Mouse (Mus musculus): ENCODE results near the gene Smg1. TPM values are rescaled to one million over a fixed set of nuclear protein-coding genes. Genes with fewer than 3 reads are reported as not detected.

Gene Smg1
- polyA plus RNA-seq, 1 experiment from 2014 or later: 28.3 TPM

DNA sequence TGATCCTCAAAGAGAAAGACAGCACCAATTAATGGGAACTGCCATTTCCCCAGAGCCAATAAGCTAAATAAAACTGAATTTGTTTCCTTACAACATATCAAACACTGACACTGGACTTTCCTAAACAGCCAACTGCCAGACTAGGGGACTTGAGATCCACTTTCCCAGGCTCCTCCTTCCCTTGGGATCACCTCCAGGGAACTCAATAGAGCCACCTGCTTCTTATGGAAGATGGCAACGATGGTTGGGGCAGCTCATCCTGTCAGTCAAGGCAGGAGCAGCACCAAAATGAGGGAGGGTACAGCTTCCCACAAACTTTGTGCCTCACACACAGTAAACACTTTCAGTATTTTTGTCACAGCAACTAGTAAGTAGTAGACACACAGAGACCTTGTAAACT is 135.8 kb downstream of the Smg1 start:
- no peak overlapping the region for H3K4me3 ChIP-seq (ENCODE audit: low read depth, low read length)
- 78% methylated on average over 1 of the region's 1 CpGs for WGBS
- no peak for TF ChIP-seq CTCF (IDR thresholded peaks at IDR 0.05; ENCODE audit: low read depth)
- no peaks in the 10 kb centered on the region for H3K27me3 ChIP-seq (ENCODE audit: insufficient read depth, low read length)
- H3K9me3 ChIP-seq (ENCODE audit: low read depth, low read length): no peaks in the 10 kb centered on the region
- peaks cover 85% of the 10 kb centered on the region for H3K36me3 ChIP-seq (ENCODE audit: insufficient read depth)
- ATAC-seq (ENCODE audit: insufficient read depth): no peak
- H3K4me1 ChIP-seq (ENCODE audit: insufficient read depth): no peaks in the 10 kb centered on the region
- H3K9ac ChIP-seq: no peak overlapping the region
- no peak for DNase-seq
- H3K4me2 ChIP-seq: no peak overlapping the region
- no peak overlapping the region for H3K27ac ChIP-seq (ENCODE audit: low read depth)

DNA sequence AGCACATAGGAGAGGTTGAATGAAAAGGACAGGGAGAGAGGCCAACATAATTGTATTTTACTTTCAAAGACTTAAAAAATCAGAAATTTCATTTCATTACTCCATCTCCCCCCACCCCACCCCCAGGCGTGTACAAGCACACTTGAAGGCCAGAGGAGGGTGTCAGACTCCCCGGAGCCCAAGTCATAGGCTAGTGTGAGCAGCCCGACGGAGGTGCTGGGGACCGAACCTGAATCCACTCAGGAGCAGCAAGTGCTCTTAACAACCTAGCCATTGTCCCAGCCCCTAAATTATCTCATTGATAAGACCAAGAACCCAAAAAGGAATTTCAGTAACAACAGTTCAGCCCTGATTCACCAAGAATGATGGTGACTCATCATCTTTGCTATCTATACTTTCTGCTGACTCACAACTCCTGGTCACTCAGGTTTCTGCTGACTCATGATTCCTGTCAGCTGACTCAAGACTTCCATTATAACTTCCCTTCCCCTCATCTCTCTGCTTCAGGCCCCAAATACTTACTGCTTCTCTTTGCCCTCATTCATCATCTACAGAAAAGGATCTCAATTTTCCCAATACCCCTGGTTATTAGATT is 138.9 kb downstream of the Smg1 start:
- ATAC-seq (ENCODE audit: insufficient read depth) (no peak), DNase-seq (peak; percentile 48)
- Histone ChIP-seq H3K27ac (ENCODE audit: low read depth) (no peak overlapping the region), H3K4me3 (ENCODE audit: low read depth, low read length) (no peak overlapping the region), H3K4me1 (ENCODE audit: insufficient read depth) (no peaks in the 10 kb centered on the region), H3K9ac (no peak overlapping the region), H3K27me3 (ENCODE audit: insufficient read depth, low read length) (no peaks in the 10 kb centered on the region), H3K9me3 (ENCODE audit: low read depth, low read length) (no peaks in the 10 kb centered on the region), H3K4me2 (no peak overlapping the region), H3K36me3 (ENCODE audit: insufficient read depth) (peaks cover 54% of the 10 kb centered on the region)
- 46% methylated on average over 5 of the region's 5 CpGs for WGBS
- no peak for TF ChIP-seq CTCF (IDR thresholded peaks at IDR 0.05; ENCODE audit: low read depth)

DNA sequence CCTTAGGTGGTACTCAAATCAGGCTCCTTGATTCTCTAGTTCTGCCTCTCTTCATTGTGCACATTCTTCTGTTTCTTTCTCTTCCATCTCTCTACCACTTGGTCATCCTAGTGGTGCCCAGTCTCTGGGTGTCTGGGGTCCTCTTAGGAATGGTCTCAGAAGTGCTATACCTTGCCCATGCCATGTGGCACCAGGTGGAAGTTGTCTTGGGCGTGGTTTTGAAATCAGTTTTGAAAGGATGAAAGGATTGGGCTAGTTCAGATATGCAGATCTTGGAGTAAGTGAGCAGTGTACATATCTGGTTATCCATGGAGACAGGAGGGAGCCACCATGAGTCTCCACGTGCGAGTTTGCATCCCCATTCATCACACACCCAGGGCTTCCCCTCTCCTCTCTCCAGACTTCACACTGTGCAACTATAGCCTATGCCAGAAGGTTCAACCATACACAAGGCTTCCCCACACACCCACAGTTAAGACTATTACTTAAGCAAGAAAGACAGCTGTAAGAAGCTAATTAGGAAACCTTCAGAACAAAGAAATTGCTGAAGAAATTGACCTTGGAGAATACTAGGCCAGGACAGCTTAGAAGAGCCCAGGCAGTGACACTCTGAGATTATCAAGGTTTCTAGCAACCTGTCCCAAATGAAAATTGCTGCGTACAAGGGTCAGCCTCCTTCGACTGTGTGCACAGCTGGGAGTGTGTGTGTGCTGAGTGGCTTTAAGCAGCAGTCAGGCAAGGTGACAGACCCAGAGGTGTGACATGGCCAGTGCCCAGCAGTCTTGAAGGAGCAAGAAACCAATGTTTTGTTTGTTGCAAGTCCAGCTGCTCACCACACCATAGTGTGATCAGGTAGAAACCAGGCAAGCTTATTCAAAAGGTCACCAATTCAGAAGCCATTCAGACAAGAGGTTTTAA is 139.7 kb downstream of the Smg1 start:
- DNase-seq (peak; percentile 16), ATAC-seq (ENCODE audit: insufficient read depth) (peak; percentile 53)
- Histone ChIP-seq H3K9ac (no peak overlapping the region), H3K27me3 (ENCODE audit: insufficient read depth, low read length) (no peaks in the 10 kb centered on the region), H3K4me1 (ENCODE audit: insufficient read depth) (no peaks in the 10 kb centered on the region), H3K36me3 (ENCODE audit: insufficient read depth) (peaks cover 46% of the 10 kb centered on the region), H3K9me3 (ENCODE audit: low read depth, low read length) (no peaks in the 10 kb centered on the region), H3K27ac (ENCODE audit: low read depth) (no peak overlapping the region), H3K4me3 (ENCODE audit: low read depth, low read length) (no peak overlapping the region), H3K4me2 (no peak overlapping the region)
- no peak for TF ChIP-seq CTCF (IDR thresholded peaks at IDR 0.05; ENCODE audit: low read depth)
- 37% methylated on average over 5 of the region's 5 CpGs for WGBS

DNA sequence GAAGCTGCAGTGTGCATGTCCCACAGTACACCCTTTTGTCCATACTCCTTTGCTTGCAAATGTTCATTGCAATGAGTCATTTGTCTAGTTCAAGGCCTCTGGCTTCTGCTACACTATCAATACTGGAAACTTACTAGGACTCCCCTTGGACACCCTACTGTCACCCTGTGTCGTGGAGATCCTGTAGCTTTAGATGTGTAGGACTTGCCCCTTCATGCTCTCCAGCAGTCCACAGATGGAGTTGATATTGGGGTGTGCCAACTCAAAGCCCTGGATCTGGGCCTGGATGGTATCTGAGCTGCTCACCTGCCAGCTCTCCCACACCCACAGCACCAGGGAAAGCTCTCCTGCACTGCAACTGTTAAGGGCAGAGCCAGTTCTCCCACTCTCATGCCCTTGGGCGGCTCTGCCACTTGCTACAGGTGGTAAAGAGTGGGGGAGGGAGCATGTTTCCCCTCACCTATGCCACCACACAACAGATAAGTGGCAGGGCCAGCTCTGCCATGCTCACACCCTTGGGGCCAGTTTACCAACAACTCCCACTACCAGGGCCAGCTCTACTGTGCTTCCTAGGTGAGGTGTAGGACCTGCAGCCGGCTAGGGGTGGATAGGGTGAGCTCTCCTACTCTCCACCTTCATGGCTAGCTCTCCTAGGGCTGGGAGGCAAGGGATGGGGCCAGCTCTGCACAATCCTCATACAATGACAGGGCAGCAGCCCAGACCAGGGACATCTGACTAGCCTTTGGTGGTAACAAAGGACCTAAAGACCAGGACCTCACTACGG is 140.6 kb downstream of the Smg1 start:
- H3K36me3 ChIP-seq (ENCODE audit: insufficient read depth): peaks cover 37% of the 10 kb centered on the region
- DNase-seq: peak; percentile 25
- peak; percentile 52 for ATAC-seq (ENCODE audit: insufficient read depth)
- peak overlapping the region; percentile 15; the same call in 1 of the 2 replicates for H3K27ac ChIP-seq (ENCODE audit: low read depth)
- H3K27me3 ChIP-seq (ENCODE audit: insufficient read depth, low read length): no peaks in the 10 kb centered on the region
- no peaks in the 10 kb centered on the region for H3K4me1 ChIP-seq (ENCODE audit: insufficient read depth)
- H3K4me2 ChIP-seq: no peak overlapping the region
- H3K9me3 ChIP-seq (ENCODE audit: low read depth, low read length): no peaks in the 10 kb centered on the region
- 30% methylated on average over 4 of the region's 4 CpGs for WGBS
- TF ChIP-seq CTCF (IDR thresholded peaks at IDR 0.05; ENCODE audit: low read depth): no peak
- H3K4me3 ChIP-seq (ENCODE audit: low read depth, low read length): no peak overlapping the region
- H3K9ac ChIP-seq: no peak overlapping the region

DNA sequence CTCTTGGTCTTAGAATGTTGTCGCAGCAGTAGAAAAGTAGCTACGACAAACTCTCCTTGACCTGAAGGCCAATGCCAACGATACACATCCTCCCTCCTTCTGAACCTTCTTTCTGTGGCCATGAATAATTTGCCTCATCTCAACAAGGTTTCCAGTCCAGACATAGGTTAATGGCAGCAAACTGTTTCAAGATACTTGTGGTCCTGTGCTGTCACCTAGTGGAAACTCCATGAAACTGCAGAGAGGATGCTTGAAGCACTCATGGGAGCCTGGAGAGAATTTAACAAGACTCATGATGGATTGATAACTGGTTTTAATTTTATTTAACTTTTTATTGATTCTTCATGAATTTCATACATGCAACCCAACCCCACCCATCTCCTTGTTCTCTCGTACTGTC is 141.2 kb downstream of the Smg1 start:
- H3K4me3 ChIP-seq (ENCODE audit: low read depth, low read length): no peak overlapping the region
- no peaks in the 10 kb centered on the region for H3K4me1 ChIP-seq (ENCODE audit: insufficient read depth)
- H3K9ac ChIP-seq: no peak overlapping the region
- no peak for ATAC-seq (ENCODE audit: insufficient read depth)
- H3K4me2 ChIP-seq: no peak overlapping the region
- no peak overlapping the region for H3K27ac ChIP-seq (ENCODE audit: low read depth)
- no peaks in the 10 kb centered on the region for H3K9me3 ChIP-seq (ENCODE audit: low read depth, low read length)
- peak; percentile 95 for TF ChIP-seq CTCF (IDR thresholded peaks at IDR 0.05; ENCODE audit: low read depth)
- no peaks in the 10 kb centered on the region for H3K27me3 ChIP-seq (ENCODE audit: insufficient read depth, low read length)
- WGBS: 49% methylated on average over 4 of the region's 4 CpGs
- H3K36me3 ChIP-seq (ENCODE audit: insufficient read depth): peaks cover 31% of the 10 kb centered on the region
- DNase-seq: peak; percentile 88

DNA sequence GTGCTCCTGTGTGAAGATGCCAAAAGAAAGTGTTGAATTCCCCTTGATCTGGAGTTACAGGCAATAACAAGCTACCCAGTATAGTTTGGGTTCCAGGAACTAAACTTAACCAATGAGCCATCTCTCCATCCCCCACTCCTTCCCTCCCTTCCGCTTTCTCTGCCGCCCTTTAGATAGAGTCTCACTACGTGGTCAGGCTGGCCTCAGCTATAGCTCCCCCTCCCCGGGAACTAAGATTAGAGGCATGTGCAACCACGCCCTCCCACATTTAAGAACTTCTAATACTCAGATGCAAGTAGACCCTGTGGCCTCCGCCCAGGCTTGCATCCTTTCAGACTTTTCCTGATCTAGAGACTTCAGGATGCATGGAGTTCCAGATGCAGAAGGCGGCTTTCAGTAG is 145.9 kb downstream of the Smg1 start:
- Histone ChIP-seq H3K4me1 (ENCODE audit: insufficient read depth) (no peaks in the 10 kb centered on the region), H3K36me3 (ENCODE audit: insufficient read depth) (no peaks in the 10 kb centered on the region), H3K27ac (ENCODE audit: low read depth) (no peak overlapping the region), H3K9ac (no peak overlapping the region), H3K9me3 (ENCODE audit: low read depth, low read length) (no peaks in the 10 kb centered on the region), H3K4me2 (no peak overlapping the region), H3K4me3 (ENCODE audit: low read depth, low read length) (no peak overlapping the region), H3K27me3 (ENCODE audit: insufficient read depth, low read length) (no peaks in the 10 kb centered on the region)
- WGBS: 61% methylated on average over 7 of the region's 7 CpGs
- ATAC-seq (ENCODE audit: insufficient read depth) (no peak), DNase-seq (no peak)
- TF ChIP-seq CTCF (IDR thresholded peaks at IDR 0.05; ENCODE audit: low read depth): no peak

Other genes starting within 250 kb of the Smg1 start
- 868 and 955 TPM in 2 replicates for gene Rps15a, start 127.5 kb downstream of the Smg1 start, polyA plus RNA-seq (2014; fragmentation: Nextera tagmentation; extraction: Ambion mirVana)
- 352 and 375 TPM in 2 replicates for gene Arl6ip1, start 114.0 kb downstream of the Smg1 start, polyA plus RNA-seq (2014; fragmentation: Nextera tagmentation; extraction: Ambion mirVana)
- gene Syt17, start 204.6 kb upstream of the Smg1 start, polyA plus RNA-seq (2014; fragmentation: Nextera tagmentation; extraction: Ambion mirVana): 2.2 and 2.5 TPM in 2 replicates
- gene Itpripl2, start 248.3 kb upstream of the Smg1 start, polyA plus RNA-seq (2014; fragmentation: Nextera tagmentation; extraction: Ambion mirVana): 4.0 and 4.1 TPM in 2 replicates

Data from lung, embryonic 14.5 days (tissue).